27 mouse cellular contexts compared by ENCODE assay signal in the genomic region with DNA sequence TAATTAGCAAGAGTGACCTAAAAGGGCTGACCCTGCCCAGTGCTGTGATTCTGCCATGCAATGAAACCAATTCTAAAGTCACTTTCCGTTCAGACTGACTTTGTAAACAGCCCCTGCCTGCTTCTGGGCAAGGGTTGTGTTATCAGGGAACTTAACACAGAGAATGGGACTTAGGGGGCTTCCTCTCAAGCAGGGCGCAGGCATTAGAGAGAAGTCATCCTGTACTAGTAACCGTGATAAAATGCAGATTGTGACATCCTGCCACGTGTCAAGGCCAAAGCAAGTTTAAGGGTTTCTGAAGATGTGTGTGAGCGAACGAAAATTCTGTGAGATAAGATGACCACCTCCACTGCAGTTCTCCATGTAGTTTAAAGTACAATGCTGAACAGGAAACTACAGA. TPM values are rescaled to one million over a fixed set of nuclear protein-coding genes. Genes with fewer than 3 reads are reported as not detected.
DNase-seq lines count a peak whose midpoint lies in the region; ATAC-seq lines count a peak whose summit lies in the region.
"Had no signal": no experiment of that assay in that cellular context is flagged by ENCODE, and none has a peak within 500 bp of the region (broad histone marks: within the 10 kb centered on the region; RNA-seq: fewer than 3 reads in every experiment).

No protein-coding gene starts in this region.

- H3K27me3 ChIP-seq in midbrain, embryonic 11.5 days (ENCODE audit: control insufficient read depth, insufficient read depth, low read length) = peaks cover 21% of the 10 kb centered on the region
- peaks cover 24% of the 10 kb centered on the region for H3K27me3 ChIP-seq in midbrain, embryonic 15.5 days (replicated peaks)
- H3K27me3 ChIP-seq: CH12.LX, Patski had no signal

- peaks cover 5% of the 10 kb centered on the region; the same call in 1 of the 2 replicates for H3K4me1 ChIP-seq in midbrain, embryonic 11.5 days (ENCODE audit: control insufficient read depth, insufficient read depth, low read length)
- H3K4me1 ChIP-seq in midbrain, embryonic 15.5 days = no peaks in the 10 kb centered on the region; the same call in 1 of the 2 replicates

- no peak overlapping the region for H3K27ac ChIP-seq in midbrain, embryonic 11.5 days (ENCODE audit: low read depth, low read length)
- no peak overlapping the region for H3K27ac ChIP-seq in midbrain, embryonic 15.5 days

- WGBS in midbrain, embryonic 11.5 days = 74% methylated on average over 6 of the region's 6 CpGs
- WGBS in midbrain, embryonic 15.5 days = 77% methylated on average over 6 of the region's 6 CpGs

- no peak overlapping the region for H3K4me3 ChIP-seq in midbrain, embryonic 11.5 days (ENCODE audit: low read depth, low read length)
- no peak overlapping the region for H3K4me3 ChIP-seq in midbrain, embryonic 15.5 days

- H3K36me3 ChIP-seq in midbrain, embryonic 11.5 days (ENCODE audit: control insufficient read depth, insufficient read depth, low read length) = no peaks in the 10 kb centered on the region
- peaks cover 8% of the 10 kb centered on the region for H3K36me3 ChIP-seq in midbrain, embryonic 15.5 days (replicated peaks)

- intact Hi-C loops in heart, postnatal 36 days (cut with DNase I) = no loop called here

- DNase-seq in heart, adult 11 months = peak; percentile 54
- DNase-seq in heart, postnatal 36 days = no peak
- DNase-seq in midbrain, embryonic 11.5 days (ENCODE audit: low spot score, missing footprints) = peak; percentile 80
- peak; percentile 34 for DNase-seq in 416B (ENCODE audit: low read depth)
- DNase-seq in ovary, postnatal 14 days (ENCODE audit: low spot score) = no peak
- DNase-seq: adrenal gland, adult 2 months; adrenal gland, adult 8-10 months; adrenal gland, postnatal 10 days; adrenal gland, postnatal 14 days; adrenal gland, postnatal 25 days; adrenal gland, postnatal 36 days; B cell, adult 2 months; cerebellum, adult 11 months; cerebellum, adult 11-12 months; cerebellum, adult 18-20 months; cerebellum, adult 2 months had no signal

- no peaks in the 10 kb centered on the region for H3K9me3 ChIP-seq in midbrain, embryonic 11.5 days (ENCODE audit: control insufficient read depth, low read length)
- H3K9me3 ChIP-seq in midbrain, embryonic 15.5 days = no peaks in the 10 kb centered on the region
- H3K9me3 ChIP-seq: G1E had no signal

- H3K4me2 ChIP-seq in midbrain, embryonic 11.5 days = no peak overlapping the region
- H3K4me2 ChIP-seq in midbrain, embryonic 15.5 days = no peak overlapping the region

- ATAC-seq in midbrain, embryonic 11.5 days (ENCODE audit: low FRiP score) = no peak
- ATAC-seq in midbrain, embryonic 15.5 days (replicated peaks) = no peak
- ATAC-seq: activated CD4-positive, CD25-positive, alpha-beta regulatory T cell, adult 4 months; CD4-positive, CD25-positive, alpha-beta regulatory T cell, adult 4 months; Patski had no signal

- H3K9ac ChIP-seq in midbrain, embryonic 11.5 days (ENCODE audit: low read length) = no peak overlapping the region
- no peak overlapping the region for H3K9ac ChIP-seq in midbrain, embryonic 15.5 days

RNA-seq across cellular contexts. Expression of gene Gpr25, which starts 5.5 kb away (rescaled TPM):
- total RNA-seq in heart, postnatal 36 days (2021) = not detected
- not detected in 2 replicates for polyA plus RNA-seq in midbrain, embryonic 11.5 days (2014; fragmentation: Nextera tagmentation; extraction: Ambion mirVana)
- 0.49 and 0.62 TPM in 2 replicates for polyA plus RNA-seq in midbrain, embryonic 15.5 days (2015; fragmentation: Nextera tagmentation; extraction: Ambion mirVana)
- total RNA-seq: adrenal gland, adult 18-20 months; adrenal gland, adult 2 months; adrenal gland, postnatal 10 days; adrenal gland, postnatal 14 days; adrenal gland, postnatal 25 days; adrenal gland, postnatal 36 days; adrenal gland, postnatal 4 days; CH12.LX; ES-E14; G1E; MEL had no signal
- polyA plus RNA-seq: activated CD4-positive, CD25-positive, alpha-beta regulatory T cell, adult 4 months; adrenal gland, adult 2 months; C2C12; CD4-positive, CD25-positive, alpha-beta regulatory T cell, adult 4 months; G1E; Patski had no signal

RNA-seq across cellular contexts. Expression of gene Inava, which starts 32.1 kb away (rescaled TPM):
- total RNA-seq in heart, postnatal 36 days (2021) = not detected
- polyA plus RNA-seq in midbrain, embryonic 11.5 days (2014; fragmentation: Nextera tagmentation; extraction: Ambion mirVana) = 10.8 and 12.7 TPM in 2 replicates
- polyA plus RNA-seq in midbrain, embryonic 15.5 days (2015; fragmentation: Nextera tagmentation; extraction: Ambion mirVana) = 2.2 and 2.3 TPM in 2 replicates
- total RNA-seq: adrenal gland, postnatal 14 days; adrenal gland, postnatal 25 days; adrenal gland, postnatal 36 days had no signal
- polyA plus RNA-seq: activated CD4-positive, CD25-positive, alpha-beta regulatory T cell, adult 4 months had no signal

RNA-seq across cellular contexts. Expression of gene Mroh3, which starts 53.5 kb away (rescaled TPM):
- total RNA-seq in heart, postnatal 36 days (2021) = not detected
- 0.73 and 0.75 TPM in 2 replicates for polyA plus RNA-seq in midbrain, embryonic 11.5 days (2014; fragmentation: Nextera tagmentation; extraction: Ambion mirVana)
- polyA plus RNA-seq in midbrain, embryonic 15.5 days (2015; fragmentation: Nextera tagmentation; extraction: Ambion mirVana) = not detected in 2 replicates
- total RNA-seq: adrenal gland, adult 18-20 months; adrenal gland, adult 2 months; adrenal gland, adult 8-10 months; adrenal gland, postnatal 10 days; adrenal gland, postnatal 14 days; adrenal gland, postnatal 25 days; adrenal gland, postnatal 36 days; adrenal gland, postnatal 4 days; CH12.LX; MEL had no signal
- polyA plus RNA-seq: activated CD4-positive, CD25-positive, alpha-beta regulatory T cell, adult 4 months; adrenal gland, adult 2 months; C2C12; CD4-positive, CD25-positive, alpha-beta regulatory T cell, adult 4 months; G1E had no signal

Comparison
In these comparisons a context has a peak if more than half of its experiments do, and no peak if none do; other contexts are left out.
1. DNase-seq: peak in heart, adult 11 months (single experiment), midbrain, embryonic 11.5 days (single experiment) and 416B (single experiment); none in heart, postnatal 36 days (0 of 2) and ovary, postnatal 14 days (single experiment).